Mouse (Mus musculus): Measurements from ENCODE around the gene Olfr907. TPM values are rescaled to one million over a fixed set of nuclear protein-coding genes. Genes with fewer than 3 reads are reported as not detected.

The Olfr907 gene
- not detected for total RNA-seq (2021)

- intact Hi-C loops (cut with DNase I) = no loop called here
- DNase-seq = no peak
These were observed at the start of gene Olfr907 for GRCm38 (mm10) chr9:38495501-38495900. Gene Olfr907, plus strand, starts transcription at chr9:38495801.

- intact Hi-C loops (cut with DNase I) = no loop called here
- DNase-seq = no peak
These were observed 48.2 kb upstream of the Olfr907 start, which contains the start of gene Olfr902 for GRCm38 (mm10) chr9:38447352-38447751. Gene Olfr902, plus strand, starts transcription at chr9:38447652.

GRCm38 (mm10) chr9:38462844-38463243 lies 32.8 kb upstream of the Olfr907 start, which contains the start of gene Olfr904:
Gene Olfr904, plus strand, starts transcription at chr9:38463144.
- DNase-seq = no peak
- intact Hi-C loops (cut with DNase I) = no loop called here

- no peak for DNase-seq
- intact Hi-C loops (cut with DNase I) = no loop called here
These were observed 24.8 kb upstream of the Olfr907 start, which contains the start of gene Olfr905 for GRCm38 (mm10) chr9:38470807-38471206. Gene Olfr905, plus strand, starts transcription at chr9:38471107.

GRCm38 (mm10) chr9:38486785-38487184 lies 8.8 kb upstream of the Olfr907 start, which contains the start of gene Olfr906:
Gene Olfr906, plus strand, starts transcription at chr9:38487085.
- no peak for DNase-seq
- intact Hi-C loops (cut with DNase I) = no loop called here

- DNase-seq = no peak
- intact Hi-C loops (cut with DNase I) = no loop called here
These were observed 16.8 kb downstream of the Olfr907 start for GRCm38 (mm10) chr9:38512353-38512752.

GRCm38 (mm10) chr9:38521280-38521679 lies 25.7 kb downstream of the Olfr907 start, which contains the start of gene Olfr911-ps1:
Gene Olfr911-ps1, plus strand, starts transcription at chr9:38521580.
- intact Hi-C loops (cut with DNase I) = no loop called here

GRCm38 (mm10) chr9:38537549-38537948 lies 41.9 kb downstream of the Olfr907 start, which contains the start of gene Olfr910:
Gene Olfr910, plus strand, starts transcription at chr9:38537849.
- intact Hi-C loops (cut with DNase I) = no loop called here
- DNase-seq = no peak

More at GRCm38 (mm10) chr9:38521280-38521679, 25.7 kb downstream of the Olfr907 start, which contains the start of gene Olfr911-ps1:
- no peak for DNase-seq

Other genes with a start within 250 kb of the Olfr907 start
- gene Olfr143, start 243.0 kb upstream of the Olfr907 start, total RNA-seq (2021) = not detected
- not detected for gene Olfr895, start 227.9 kb upstream of the Olfr907 start, total RNA-seq (2021)
- not detected for gene Olfr896-ps1, start 204.7 kb upstream of the Olfr907 start, total RNA-seq (2021)
- not detected for gene Olfr25, start 166.7 kb upstream of the Olfr907 start, total RNA-seq (2021)
- gene Olfr898, start 147.4 kb upstream of the Olfr907 start, total RNA-seq (2021) = not detected
- gene Olfr250, start 128.9 kb upstream of the Olfr907 start, total RNA-seq (2021) = not detected
- not detected for gene Olfr251, start 118.7 kb upstream of the Olfr907 start, total RNA-seq (2021)
- gene Olfr147, start 94.1 kb upstream of the Olfr907 start, total RNA-seq (2021) = not detected
- not detected for gene Olfr901, start 66.3 kb upstream of the Olfr907 start, total RNA-seq (2021)
- gene Olfr902, start 48.1 kb upstream of the Olfr907 start, total RNA-seq (2021) = not detected
- gene Olfr904, start 32.7 kb upstream of the Olfr907 start, total RNA-seq (2021) = not detected
- not detected for gene Olfr905, start 24.7 kb upstream of the Olfr907 start, total RNA-seq (2021)
- gene Olfr906, start 8.7 kb upstream of the Olfr907 start, total RNA-seq (2021) = not detected
- gene Olfr911-ps1, start 25.8 kb downstream of the Olfr907 start, total RNA-seq (2021) = not detected
- not detected for gene Olfr910, start 42.0 kb downstream of the Olfr907 start, total RNA-seq (2021)
- gene Olfr912, start 84.4 kb downstream of the Olfr907 start, total RNA-seq (2021) = not detected
- not detected for gene Olfr913, start 97.0 kb downstream of the Olfr907 start, total RNA-seq (2021)
- not detected for gene Olfr914, start 109.3 kb downstream of the Olfr907 start, total RNA-seq (2021)
- gene Olfr916, start 164.1 kb downstream of the Olfr907 start, total RNA-seq (2021) = not detected
- not detected for gene Olfr917, start 170.0 kb downstream of the Olfr907 start, total RNA-seq (2021)
- not detected for gene Olfr918, start 178.8 kb downstream of the Olfr907 start, total RNA-seq (2021)
- not detected for gene Olfr919, start 207.9 kb downstream of the Olfr907 start, total RNA-seq (2021)
- gene Vwa5a, start 222.5 kb downstream of the Olfr907 start, total RNA-seq (2021) = 1 to 10 TPM; 6.6 to 7.6 TPM

All from left cerebral cortex, postnatal 4 days (tissue).